Comparison of ENCODE assay signal across 23 mouse cellular contexts in genomic region chr5:41563441-41563840, GRCm38 (mm10).
DNase-seq lines count a peak whose midpoint lies in the region; TF ChIP-seq lines count a peak whose summit lies in the region.
"Had no signal": no experiment of that assay in that cellular context is flagged by ENCODE, and none has a peak within 500 bp of the region (broad histone marks: within the 10 kb centered on the region; RNA-seq: fewer than 3 reads in every experiment).

No protein-coding gene starts in this region.

- dilution Hi-C loops in CH12.LX (cut with MboI; ENCODE audit: extremely low pct_ligation_motif_present, extremely low pct_unique_long_range_greater_than_20kb, low sequenced_read_pairs), result no loop called here

- H3K36me3 ChIP-seq in CH12.LX (replicated peaks in 1 of 2; ENCODE audit: control insufficient read depth in 1 of 2, insufficient read depth in 1 of 2, low read length in 1 of 2), result no peaks in the 10 kb centered on the region
- H3K36me3 ChIP-seq: embryonic facial prominence, embryonic 10.5 days; embryonic facial prominence, embryonic 12.5 days; forebrain, embryonic 15.5 days had no signal

- no peak for TF ChIP-seq CTCF in CH12.LX (conservative IDR thresholded peaks at IDR 0.05 in 1 of 2, IDR thresholded peaks at IDR 0.05 in 1 of 2; ENCODE audit: low read depth in 2 of 2, low read length in 2 of 2)

- peaks cover 2% of the 10 kb centered on the region in 2 experiments; a peak in 2 of 4 replicates for H3K4me1 ChIP-seq in CH12.LX (ENCODE audit: control insufficient read depth in 1 of 2, insufficient read depth in 2 of 2)
- H3K4me1 ChIP-seq: embryonic facial prominence, embryonic 10.5 days; embryonic facial prominence, embryonic 12.5 days; forebrain, embryonic 13.5 days; forebrain, embryonic 15.5 days had no signal

- TF ChIP-seq RAD21 in CH12.LX (IDR thresholded peaks at IDR 0.05; ENCODE audit: low read depth, low read length), result no peak

- H3K27ac ChIP-seq in CH12.LX (ENCODE audit: insufficient read depth, low read depth), result no peak overlapping the region
- H3K27ac ChIP-seq: embryonic facial prominence, embryonic 10.5 days; embryonic facial prominence, embryonic 12.5 days; forebrain, embryonic 13.5 days; forebrain, embryonic 15.5 days; gastrocnemius, adult 2 months had no signal

- no peak for TF ChIP-seq EP300 in CH12.LX (IDR thresholded peaks at IDR 0.05; ENCODE audit: low read length)

- H3K79me2 ChIP-seq in CH12.LX (replicated peaks; ENCODE audit: control insufficient read depth, extremely low read depth, insufficient read depth, poor library complexity, severe bottlenecking), result no peaks in the 10 kb centered on the region

- in situ Hi-C loops in CH12.LX (cut with MboI; ENCODE audit: low pct_ligation_motif_present, low pct_unique_long_range_greater_than_20kb, low sequenced_read_pairs), result no loop called here

- no peak overlapping the region for H3K4me3 ChIP-seq in CH12.LX (replicated peaks in 1 of 3; ENCODE audit: low read depth in 2 of 3, low read length in 2 of 3, poor library complexity in 1 of 3)
- H3K4me3 ChIP-seq: embryonic facial prominence, embryonic 10.5 days; embryonic facial prominence, embryonic 12.5 days; forebrain, embryonic 13.5 days; forebrain, embryonic 15.5 days; gastrocnemius, adult 2 months had no signal

- no peak for TF ChIP-seq POLR2A in CH12.LX (IDR thresholded peaks at IDR 0.05; ENCODE audit: low read depth, low read length)

- H3K9me3 ChIP-seq in CH12.LX (replicated peaks; ENCODE audit: low read length), result no peaks in the 10 kb centered on the region
- H3K9me3 ChIP-seq: embryonic facial prominence, embryonic 10.5 days; embryonic facial prominence, embryonic 12.5 days; forebrain, embryonic 13.5 days; forebrain, embryonic 15.5 days had no signal

- DNase-seq in 416B (ENCODE audit: low read depth), result peak; percentile 68
- no peak for DNase-seq in CH12.LX (ENCODE audit: extremely low read depth)
- peak; percentile 24 for DNase-seq in Muller cell, postnatal 12 days (ENCODE audit: inconsistent ontology term)
- peak; percentile 4 for DNase-seq in brain, adult 2 months (ENCODE audit: low read depth, low spot score)
- no peak for DNase-seq in embryo, embryonic 9.5 days (ENCODE audit: extremely low spot score)
- DNase-seq in adrenal gland, postnatal 10 days, result no peak
- DNase-seq in gastrocnemius, postnatal 25 days, result no peak
- DNase-seq in left cerebral cortex, adult 8-10 months (ENCODE audit: low spot score in 2 of 2), result no peak
- DNase-seq: adrenal gland, adult 8-10 months; adrenal gland, postnatal 25 days; cerebellum, adult 11-12 months; cerebellum, adult 2 months; cerebellum, adult 9-10 months; cerebellum, postnatal 10 days; cerebellum, postnatal 25 days; embryo, embryonic 11 days; forebrain, postnatal 0 days; gastrocnemius, adult 2 months had no signal

- H3K9ac ChIP-seq in CH12.LX (ENCODE audit: insufficient read depth, low read depth), result no peak overlapping the region
- H3K9ac ChIP-seq: embryonic facial prominence, embryonic 12.5 days; forebrain, embryonic 13.5 days; forebrain, embryonic 15.5 days; forebrain, postnatal 0 days had no signal

- H3K27me3 ChIP-seq in CH12.LX (replicated peaks), result no peaks in the 10 kb centered on the region
- H3K27me3 ChIP-seq: embryonic facial prominence, embryonic 12.5 days; forebrain, embryonic 13.5 days; forebrain, embryonic 15.5 days; Patski had no signal

- H3K4me2 ChIP-seq in CH12.LX (ENCODE audit: insufficient read depth, low read depth, poor library complexity, severe bottlenecking), result no peak overlapping the region
- H3K4me2 ChIP-seq: embryonic facial prominence, embryonic 12.5 days; forebrain, embryonic 13.5 days; forebrain, embryonic 15.5 days had no signal

TF ChIP-seq in CH12.LX, 34 proteins besides CTCF, POLR2A, EP300 and RAD21:
- 0 out of 2 replicates have a peak, but pooled peaks have one; percentile 44 for TF ChIP-seq JUND (conservative IDR thresholded peaks at IDR 0.05; ENCODE audit: low read depth, low read length)
- TF ChIP-seq MAX (IDR thresholded peaks at IDR 0.05; ENCODE audit: low read length), result no peak
- peak; percentile 19; the same call in 1 of the 2 replicates for TF ChIP-seq JUN (IDR thresholded peaks at IDR 0.05; ENCODE audit: insufficient read depth, low read depth, low read length)
TF ChIP-seq in CH12.LX: peak in this region for 2.

Comparison
In these comparisons a context has a peak if more than half of its experiments do, and no peak if none do; other contexts are left out.
1. DNase-seq: peak in 416B (single experiment), Muller cell, postnatal 12 days (single experiment) and brain, adult 2 months (single experiment); none in CH12.LX (single experiment), embryo, embryonic 9.5 days (single experiment), adrenal gland, postnatal 10 days (single experiment), gastrocnemius, postnatal 25 days (single experiment) and left cerebral cortex, adult 8-10 months (0 of 2).